Mouse (Mus musculus): ENCODE results near the gene Azin2.

- TF ChIP-seq CTCF (IDR thresholded peaks at IDR 0.05; ENCODE audit: low read depth, low read length) (no peak), POLR2A (IDR thresholded peaks at IDR 0.05; ENCODE audit: insufficient read depth, low read length) (no peak)
Observed at GRCm38 (mm10) chr4:128980890-128981832, 18.9 kb upstream of the Azin2 start.

Measured in ES-Bruce4 (cell line).